Mouse (Mus musculus) brain, adult 2 months (tissue): ENCODE results near the gene E130218I03Rik.

Experiments
- DNase-seq: peaks from one replicate; pipeline ENCODE4 v3.0.0; 2011; ENCODE audit warnings: low read depth, low spot score

E130218I03Rik gene

GRCm38 (mm10) chr4:134286226-134287167, 43.0 kb downstream of the E130218I03Rik start:
- peak; percentile 10 for DNase-seq

GRCm38 (mm10) chr4:134287168-134287564, 43.7 kb downstream of the E130218I03Rik start:
- peak; percentile 95 for DNase-seq

- DNase-seq, result peak; percentile 91
Observed at GRCm38 (mm10) chr4:134287575-134288025, 44.1 kb downstream of the E130218I03Rik start, which contains the start of gene Pdik1l. TSS of gene Pdik1l (minus strand) at chr4:134287895.

GRCm38 (mm10) chr4:134288397-134289256, 45.2 kb downstream of the E130218I03Rik start:
- DNase-seq, result peak; percentile 39

GRCm38 (mm10) chr4:134292067-134292466, 48.6 kb downstream of the E130218I03Rik start:
- peak; percentile 83 for DNase-seq

- no peak for DNase-seq
Observed at GRCm38 (mm10) chr4:134293061-134293691, 49.7 kb downstream of the E130218I03Rik start.

GRCm38 (mm10) chr4:134293692-134294163, 50.3 kb downstream of the E130218I03Rik start:
- no peak for DNase-seq
